In genomic region chr17:43611586-43611985, GRCm38 (mm10) we compare ENCODE assay signal across 8 mouse cellular contexts. TPM values are rescaled to one million over a fixed set of nuclear protein-coding genes. Genes with fewer than 3 reads are reported as not detected.
DNase-seq lines count a peak whose midpoint lies in the region; ATAC-seq lines count a peak whose summit lies in the region.

No protein-coding gene starts in this region.

- peak; percentile 47 for DNase-seq in gastrocnemius, postnatal 10 days
- no peak for DNase-seq in gastrocnemius, postnatal 14 days
- peak; percentile 46 for DNase-seq in WW6 (ENCODE audit: low read depth, low spot score)
- DNase-seq in cerebellum, postnatal 14 days, result peak; percentile 78 to 79
- peak; percentile 53 to 69 for DNase-seq in frontal cortex, postnatal 36 days (ENCODE audit: low spot score in 2 of 2)
- peak; percentile 10 for DNase-seq in layer of hippocampus, adult 9-11 months
- peak; percentile 43 for DNase-seq in right cerebral cortex, postnatal 25 days

- intact Hi-C loops in gastrocnemius, postnatal 14 days (cut with DNase I; ENCODE audit: low total_unique reads), result no loop called here

- peak; percentile 61 for ATAC-seq in megakaryocyte, adult 5-6 weeks (ENCODE audit: poor library complexity, severe bottlenecking)

RNA-seq across cellular contexts. Expression of gene Tdrd6, which starts 18.5 kb away (rescaled TPM):
- under 1 TPM; 0.07 to 0.09 TPM for total RNA-seq in gastrocnemius, postnatal 10 days (2021)
- total RNA-seq in gastrocnemius, postnatal 14 days (2021), result under 1 TPM in 1 of 2 experiments, not detected in 1; 0.04 TPM
- total RNA-seq in megakaryocyte, adult 5-6 weeks (2015), result not detected in 2 replicates
- total RNA-seq in megakaryocyte, adult 5-6 weeks (2017), result not detected in 2 replicates

RNA-seq across cellular contexts. Expression of gene Pla2g7, which starts 43.7 kb away (rescaled TPM):
- 1 to 10 TPM; 8.0 to 9.4 TPM for total RNA-seq in gastrocnemius, postnatal 10 days (2021)
- total RNA-seq in gastrocnemius, postnatal 14 days (2021), result 10 to 100 TPM in 1 of 2 experiments, 1 to 10 TPM in 1; 8.2 to 10.0 TPM
- total RNA-seq in megakaryocyte, adult 5-6 weeks (2015), result 48.9 and 55.2 TPM in 2 replicates
- total RNA-seq in megakaryocyte, adult 5-6 weeks (2017), result 36.2 and 37.2 TPM in 2 replicates

RNA-seq across cellular contexts. Expression of gene Slc25a27, which starts 55.4 kb away (rescaled TPM):
- total RNA-seq in gastrocnemius, postnatal 10 days (2021), result 1 to 10 TPM; 3.0 to 4.4 TPM
- total RNA-seq in gastrocnemius, postnatal 14 days (2021), result 1 to 10 TPM; 2.5 to 3.7 TPM
- 1.6 and 2.1 TPM in 2 replicates for total RNA-seq in megakaryocyte, adult 5-6 weeks (2015)
- total RNA-seq in megakaryocyte, adult 5-6 weeks (2017), result 2.0 and 2.2 TPM in 2 replicates

RNA-seq across cellular contexts. Expression of gene Cyp39a1, which starts 55.6 kb away (rescaled TPM):
- total RNA-seq in gastrocnemius, postnatal 10 days (2021), result 1 to 10 TPM; 3.8 to 5.9 TPM
- total RNA-seq in gastrocnemius, postnatal 14 days (2021), result 1 to 10 TPM; 3.0 to 3.1 TPM
- total RNA-seq in megakaryocyte, adult 5-6 weeks (2015), result 9.0 and 10.1 TPM in 2 replicates
- 11.1 and 15.2 TPM in 2 replicates for total RNA-seq in megakaryocyte, adult 5-6 weeks (2017)
